Mouse (Mus musculus) granulocyte monocyte progenitor cell, adult 5-6 weeks (primary cell): ENCODE measurements at regions not wholly inside any gene's neighbourhood (a gene's known extent, or its start where the extent isn't known, plus 50 kb on each side); places are given as distances from the start of the nearest gene placed in this dataset.
A peak's percentile ranks its signal among the peaks of the same experiment; 100 is the strongest.

Experiments used
- ATAC-seq: replicated peaks from 2 replicates; pipeline ENCODE4 v1.8.0; 2016; ENCODE audit warnings: mild to moderate bottlenecking, moderate TSS enrichment, inconsistent platforms; ENCODE audit not compliant: poor library complexity, severe bottlenecking

- no peak for ATAC-seq
Measured at GRCm38 (mm10) chr7:111245488-111245887, 162.7 kb upstream of the Eif4g2 start.

- no peak for ATAC-seq
Measured at GRCm38 (mm10) chr7:111245067-111245466, 162.2 kb upstream of the Eif4g2 start.

- no peak for ATAC-seq
Measured at GRCm38 (mm10) chr7:111243831-111244230, 161.0 kb upstream of the Eif4g2 start.

- no peak for ATAC-seq
Measured at GRCm38 (mm10) chr7:111242646-111243045, 159.8 kb upstream of the Eif4g2 start.

- no peak for ATAC-seq
Measured at GRCm38 (mm10) chr7:111241538-111241937, 158.7 kb upstream of the Eif4g2 start.

GRCm38 (mm10) chr7:111240234-111240826 lies 157.5 kb upstream of the Eif4g2 start:
- no peak for ATAC-seq

- no peak for ATAC-seq
Measured at GRCm38 (mm10) chr7:111237819-111238218, 155.0 kb upstream of the Eif4g2 start.

- ATAC-seq, result no peak
Measured at GRCm38 (mm10) chr7:111230630-111231029, 147.8 kb upstream of the Eif4g2 start.

GRCm38 (mm10) chr7:111227082-111227481 lies 144.3 kb upstream of the Eif4g2 start:
- ATAC-seq, result peak; percentile 94

- peak; percentile 75 for ATAC-seq
Measured at GRCm38 (mm10) chr7:111226026-111226656, 143.3 kb upstream of the Eif4g2 start.

- no peak for ATAC-seq
Measured at GRCm38 (mm10) chr7:111215586-111215985, 132.8 kb upstream of the Eif4g2 start.

GRCm38 (mm10) chr7:111214226-111214906 lies 131.5 kb upstream of the Eif4g2 start:
- no peak for ATAC-seq

GRCm38 (mm10) chr7:111212188-111212587 lies 129.4 kb upstream of the Eif4g2 start:
- ATAC-seq, result no peak

- ATAC-seq, result no peak
Measured at GRCm38 (mm10) chr7:111211641-111212040, 128.8 kb upstream of the Eif4g2 start.

- no peak for ATAC-seq
Measured at GRCm38 (mm10) chr7:111210282-111210681, 127.5 kb upstream of the Eif4g2 start.

GRCm38 (mm10) chr7:111205876-111206275 lies 123.0 kb upstream of the Eif4g2 start:
- ATAC-seq, result no peak

GRCm38 (mm10) chr7:111198608-111199355 lies 116.0 kb upstream of the Eif4g2 start:
- ATAC-seq, result no peak

- ATAC-seq, result no peak
Measured at GRCm38 (mm10) chr7:111191674-111192073, 108.8 kb upstream of the Eif4g2 start.

- ATAC-seq, result no peak
Measured at GRCm38 (mm10) chr7:111191216-111191615, 108.4 kb upstream of the Eif4g2 start.

GRCm38 (mm10) chr7:111189731-111190130 lies 106.9 kb upstream of the Eif4g2 start:
- no peak for ATAC-seq

GRCm38 (mm10) chr7:111185954-111186353 lies 103.1 kb upstream of the Eif4g2 start:
- no peak for ATAC-seq
